Mouse (Mus musculus): ENCODE data around the gene N4bp2.

DNA sequence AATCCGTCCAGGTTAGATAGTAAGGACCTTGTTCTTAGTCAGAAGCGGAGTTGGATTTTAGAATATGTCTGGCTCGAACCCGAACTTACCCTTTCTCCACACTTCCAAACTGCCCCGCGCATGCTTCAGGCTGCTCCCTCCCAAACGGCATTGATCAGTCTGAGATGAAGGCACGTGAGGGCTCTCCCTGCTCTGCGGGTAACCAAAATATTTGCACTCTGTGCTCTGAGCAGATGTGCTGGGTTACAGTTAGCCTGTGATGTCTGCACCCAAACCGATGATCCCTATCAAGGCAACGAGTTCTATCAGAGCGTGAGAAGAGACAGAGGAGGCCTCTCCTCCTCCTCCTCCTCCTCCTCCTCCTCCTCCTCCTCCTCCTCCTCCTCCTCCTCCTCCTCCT is 94.6 kb downstream of the N4bp2 start:
- TF ChIP-seq POLR2A (IDR thresholded peaks at IDR 0.05; ENCODE audit: borderline replicate concordance, extremely low read depth, low read depth, low read length) = no peak
- TF ChIP-seq CTCF (IDR thresholded peaks at IDR 0.05; ENCODE audit: insufficient read depth, low read length) = no peak

Data from lung, adult 2 months (tissue).